Mouse (Mus musculus): Measurements from ENCODE around the gene Fam234a.
A peak's percentile ranks its signal among the peaks of the same experiment; 100 is the strongest.

Gene Fam234a

GRCm38 (mm10) chr17:26234386-26234785 is 9.7 kb downstream of the Fam234a start:
- DNase-seq (ENCODE audit: low read depth, low spot score): no peak

- DNase-seq (ENCODE audit: low read depth, low spot score): peak; percentile 29
These were observed 11.2 kb downstream of the Fam234a start for GRCm38 (mm10) chr17:26232863-26233262.

- no peak for DNase-seq (ENCODE audit: low read depth, low spot score)
These were observed 12.9 kb downstream of the Fam234a start for GRCm38 (mm10) chr17:26231156-26231555.

GRCm38 (mm10) chr17:26229776-26230175 is 14.3 kb downstream of the Fam234a start:
- no peak for DNase-seq (ENCODE audit: low read depth, low spot score)

GRCm38 (mm10) chr17:26225150-26225549 is 18.9 kb downstream of the Fam234a start:
- no peak for DNase-seq (ENCODE audit: low read depth, low spot score)

GRCm38 (mm10) chr17:26221508-26221907 is 22.5 kb downstream of the Fam234a start:
- no peak for DNase-seq (ENCODE audit: low read depth, low spot score)

- no peak for DNase-seq (ENCODE audit: low read depth, low spot score)
These were observed 31.4 kb downstream of the Fam234a start for GRCm38 (mm10) chr17:26212681-26213080.

GRCm38 (mm10) chr17:26212241-26212640 is 31.8 kb downstream of the Fam234a start:
- no peak for DNase-seq (ENCODE audit: low read depth, low spot score)

- no peak for DNase-seq (ENCODE audit: low read depth, low spot score)
These were observed 36.4 kb downstream of the Fam234a start, which contains the start of gene Arhgdig for GRCm38 (mm10) chr17:26207686-26208085. Gene Arhgdig (minus strand): TSS chr17:26207786.

- no peak for DNase-seq (ENCODE audit: low read depth, low spot score)
These were observed 37.6 kb downstream of the Fam234a start for GRCm38 (mm10) chr17:26206392-26206791.

GRCm38 (mm10) chr17:26204766-26205165 is 39.3 kb downstream of the Fam234a start:
- no peak for DNase-seq (ENCODE audit: low read depth, low spot score)

GRCm38 (mm10) chr17:26203321-26203811 is 40.7 kb downstream of the Fam234a start:
- DNase-seq (ENCODE audit: low read depth, low spot score): peak; percentile 25

GRCm38 (mm10) chr17:26202737-26203136 is 41.3 kb downstream of the Fam234a start, which contains the start of gene Rgs11:
Gene Rgs11 (plus strand): TSS chr17:26202951.
- no peak for DNase-seq (ENCODE audit: low read depth, low spot score)

- DNase-seq (ENCODE audit: low read depth, low spot score): no peak
These were observed 42.0 kb downstream of the Fam234a start for GRCm38 (mm10) chr17:26201998-26202397.

GRCm38 (mm10) chr17:26200831-26201705 is 43.0 kb downstream of the Fam234a start:
- no peak for DNase-seq (ENCODE audit: low read depth, low spot score)

- DNase-seq (ENCODE audit: low read depth, low spot score): no peak
These were observed 45.1 kb downstream of the Fam234a start, which contains the start of gene Pdia2 for GRCm38 (mm10) chr17:26198892-26199291. Gene Pdia2 (minus strand): TSS chr17:26199087.

- DNase-seq (ENCODE audit: low read depth, low spot score): no peak
These were observed 51.4 kb downstream of the Fam234a start for GRCm38 (mm10) chr17:26192481-26193190.

- peak; percentile 33 for DNase-seq (ENCODE audit: low read depth, low spot score)
These were observed 52.6 kb downstream of the Fam234a start for GRCm38 (mm10) chr17:26191486-26191885.

GRCm38 (mm10) chr17:26188091-26188805 is 55.8 kb downstream of the Fam234a start:
- no peak for DNase-seq (ENCODE audit: low read depth, low spot score)

GRCm38 (mm10) chr17:26187592-26187991 is 56.5 kb downstream of the Fam234a start:
- DNase-seq (ENCODE audit: low read depth, low spot score): no peak

GRCm38 (mm10) chr17:26181179-26181578 is 62.9 kb downstream of the Fam234a start:
- no peak for DNase-seq (ENCODE audit: low read depth, low spot score)

GRCm38 (mm10) chr17:26178611-26179010 is 65.4 kb downstream of the Fam234a start:
- DNase-seq (ENCODE audit: low read depth, low spot score): peak; percentile 69

All from 3T3-L1 (cell line).